Mouse (Mus musculus) retina, postnatal 7 days (tissue): ENCODE results near the gene Xpa.
A peak's percentile ranks its signal among the peaks of the same experiment; 100 is the strongest.

Source experiments
- DNase-seq: peaks from one replicate; pipeline ENCODE4 v3.0.0-alpha.2; 2012; ENCODE audit warnings: low read depth, low spot score

The Xpa gene

GRCm38 (mm10) chr4:46146881-46147280 lies 49.2 kb downstream of the Xpa start:
- no peak for DNase-seq

- no peak for DNase-seq
Observed at GRCm38 (mm10) chr4:46144323-46144722, 51.8 kb downstream of the Xpa start.

- peak; percentile 93 for DNase-seq
Observed at GRCm38 (mm10) chr4:46138287-46139222, 57.6 kb downstream of the Xpa start, which contains the start of the genes Ncbp1 and Tstd2. TSS of gene Ncbp1 (plus strand) at chr4:46138613. TSS of gene Tstd2 (minus strand) at chr4:46138694.

- DNase-seq = no peak
Observed at GRCm38 (mm10) chr4:46137629-46138286, 58.4 kb downstream of the Xpa start.

GRCm38 (mm10) chr4:46131791-46132190 lies 64.3 kb downstream of the Xpa start:
- DNase-seq = no peak

- DNase-seq = peak; percentile 31
Observed at GRCm38 (mm10) chr4:46130221-46130620, 65.9 kb downstream of the Xpa start.

- no peak for DNase-seq
Observed at GRCm38 (mm10) chr4:46129311-46130004, 66.7 kb downstream of the Xpa start.

GRCm38 (mm10) chr4:46126541-46126940 lies 69.6 kb downstream of the Xpa start:
- DNase-seq = peak; percentile 72

- no peak for DNase-seq
Observed at GRCm38 (mm10) chr4:46123358-46123757, 72.8 kb downstream of the Xpa start.

- no peak for DNase-seq
Observed at GRCm38 (mm10) chr4:46120767-46121166, 75.3 kb downstream of the Xpa start.

- no peak for DNase-seq
Observed at GRCm38 (mm10) chr4:46119514-46120094, 76.5 kb downstream of the Xpa start.

- no peak for DNase-seq
Observed at GRCm38 (mm10) chr4:46117536-46117935, 78.6 kb downstream of the Xpa start.

GRCm38 (mm10) chr4:46116544-46117175 lies 79.5 kb downstream of the Xpa start:
- DNase-seq = no peak

GRCm38 (mm10) chr4:46115308-46115707 lies 80.8 kb downstream of the Xpa start:
- no peak for DNase-seq

GRCm38 (mm10) chr4:46111361-46111760 lies 84.8 kb downstream of the Xpa start:
- DNase-seq = no peak

- DNase-seq = no peak
Observed at GRCm38 (mm10) chr4:46110084-46110483, 86.0 kb downstream of the Xpa start.
